Mouse (Mus musculus) hindbrain, embryonic 13.5 days (tissue): Measurements from ENCODE around the gene Anapc16. TPM values are rescaled to one million over a fixed set of nuclear protein-coding genes. Genes with fewer than 3 reads are reported as not detected.
"Not testable (repeated sequence)": the region's sequence is repeated elsewhere in the genome, so short reads cannot be mapped to it uniquely, and the experiment has no call there.

Experiments
- ATAC-seq: fragments of 200-750 bp; cut with Nextera tagmentation; 2 replicates; pipeline ENCODE4 v1.8.0; 2017; ENCODE audit warnings: moderate TSS enrichment; ENCODE audit not compliant: low FRiP score
- H3K27ac ChIP-seq: fragments of 300-500 bp; sonication (generic); 2 replicates; pipeline ENCODE4 v1.5.1; 2015; ENCODE audit warnings: inconsistent platforms, mild to moderate bottlenecking, moderate library complexity
- H3K27me3 ChIP-seq: fragments of 300-500 bp; sonication (generic); 2 replicates; pipeline ENCODE4 v1.6.1; 2015; ENCODE audit warnings: mild to moderate bottlenecking, inconsistent platforms
- H3K36me3 ChIP-seq: fragments of 300-500 bp; sonication (generic); 2 replicates; pipeline ENCODE4 v1.6.1; 2015; ENCODE audit warnings: mild to moderate bottlenecking, inconsistent platforms
- H3K4me1 ChIP-seq: fragments of 300-500 bp; sonication (generic); replicated peaks from 2 replicates; pipeline ENCODE4 v1.6.1; 2015; ENCODE audit warnings: inconsistent platforms
- H3K4me2 ChIP-seq: fragments of 300-500 bp; sonication (generic); 2 replicates; pipeline ENCODE4 v1.6.1; 2015; ENCODE audit warnings: inconsistent platforms, mild to moderate bottlenecking, moderate library complexity
- H3K4me3 ChIP-seq: fragments of 300-500 bp; sonication (generic); 2 replicates; pipeline ENCODE4 v1.5.1; 2015; ENCODE audit warnings: mild to moderate bottlenecking, inconsistent platforms
- H3K9ac ChIP-seq: fragments of 300-500 bp; sonication (generic); 2 replicates; pipeline ENCODE4 v1.6.1; 2015; ENCODE audit warnings: mild to moderate bottlenecking, inconsistent platforms
- H3K9me3 ChIP-seq: fragments of 300-500 bp; sonication (generic); 2 replicates; pipeline ENCODE4 v1.6.1; 2016; ENCODE audit warnings: inconsistent platforms
- WGBS: fragments of 180-500 bp; shearing (Covaris S2); methylation state at CpG from one replicate; pipeline ENCODE4 v1.1.7; 2015; 5-methylcytosine and 5-hydroxymethylcytosine counted together
- polyA plus RNA-seq: library from polyadenylated mRNA; unstranded; fragments of >200 nt; fragmentation: Nextera tagmentation; extraction: Ambion mirVana; gene quantifications from 2 replicates; pipeline ENCODE4 v1.2.1, GENCODE M21; 2015

Gene Anapc16
- polyA plus RNA-seq, 1 experiment from 2014 or later = 127 TPM

- Histone ChIP-seq H3K9ac (no peak overlapping the region), H3K4me1 (peaks cover 43% of the 10 kb centered on the region), H3K9me3 (no peaks in the 10 kb centered on the region), H3K27me3 (no peaks in the 10 kb centered on the region), H3K36me3 (0 out of 2 replicates have a peak, but pooled peaks cover 3% of the 10 kb centered on the region), H3K4me2 (no peak overlapping the region), H3K27ac (peak overlapping the region; percentile 58), H3K4me3 (no peak overlapping the region)
- ATAC-seq = no peak
- WGBS = 50% methylated on average over 2 of the region's 2 CpGs
Observed at GRCm38 (mm10) chr10:60027619-60028084, 24.7 kb upstream of the Anapc16 start.

DNA sequence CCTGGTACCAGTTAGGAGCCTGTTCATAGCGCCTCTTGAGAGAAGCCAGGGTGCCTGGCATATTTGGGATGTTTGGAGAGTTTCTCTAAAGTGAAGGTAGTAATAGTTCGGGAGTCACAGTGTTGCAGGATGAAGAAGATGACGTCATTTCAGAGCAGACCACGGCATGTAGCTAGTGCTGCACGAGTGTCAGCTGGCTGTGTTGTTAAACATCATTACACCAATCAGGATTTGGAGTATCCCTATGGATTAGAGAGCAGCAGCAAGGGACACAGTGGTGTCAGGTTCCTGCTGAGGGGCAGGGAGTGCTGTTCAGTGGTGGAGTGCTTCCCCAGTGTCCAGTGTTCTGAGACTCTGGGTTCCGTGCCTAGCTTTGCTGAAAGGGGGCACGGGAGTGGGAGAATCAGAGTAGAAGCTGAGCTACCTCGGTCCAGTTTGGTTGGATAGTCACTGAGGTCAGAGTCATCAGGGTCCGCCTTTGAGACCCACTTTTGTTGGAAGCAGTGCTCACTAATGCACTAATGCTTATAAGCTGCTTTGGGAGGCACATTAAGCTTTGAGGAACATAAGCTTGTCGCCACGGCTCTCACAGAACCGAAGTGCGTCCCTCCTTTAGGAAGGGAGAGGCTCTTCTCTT lies 23.9 kb upstream of the Anapc16 start:
- H3K9me3 ChIP-seq = no peaks in the 10 kb centered on the region
- H3K9ac ChIP-seq = no peak overlapping the region; the same call in 1 of the 2 replicates
- H3K4me1 ChIP-seq = peaks cover 36% of the 10 kb centered on the region
- 72% methylated on average over 13 of the region's 13 CpGs for WGBS
- H3K36me3 ChIP-seq = peaks cover 11% of the 10 kb centered on the region
- ATAC-seq = no peak
- no peaks in the 10 kb centered on the region for H3K27me3 ChIP-seq
- H3K4me3 ChIP-seq = no peak overlapping the region
- peak overlapping the region; percentile 58; the same call in 1 of the 2 replicates for H3K27ac ChIP-seq
- H3K4me2 ChIP-seq = no peak overlapping the region

DNA sequence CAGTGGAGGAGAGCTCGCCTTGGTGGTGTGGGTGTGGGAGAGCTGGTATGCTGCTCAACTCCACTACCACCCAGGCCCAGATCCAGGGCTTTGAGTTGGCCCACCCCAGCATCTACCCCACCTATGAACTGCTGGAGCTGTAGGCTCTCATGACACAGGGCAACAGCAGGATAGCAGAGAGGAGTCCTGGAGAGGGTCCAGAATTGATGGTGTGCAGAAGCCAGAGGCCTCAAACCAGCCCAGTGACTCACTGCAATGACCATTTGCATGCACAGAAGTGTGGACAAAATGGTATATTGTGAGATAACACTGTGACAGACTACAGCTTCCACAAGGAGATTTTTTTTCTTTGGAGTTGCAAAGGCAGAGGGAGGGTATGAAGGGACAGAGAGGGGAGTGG lies 20.8 kb upstream of the Anapc16 start:
- Histone ChIP-seq H3K9me3 (no peaks in the 10 kb centered on the region), H3K36me3 (peaks cover 26% of the 10 kb centered on the region), H3K4me3 (no peak overlapping the region), H3K9ac (no peak overlapping the region), H3K4me2 (no peak overlapping the region), H3K4me1 (peaks cover 27% of the 10 kb centered on the region), H3K27me3 (no peaks in the 10 kb centered on the region), H3K27ac (no peak overlapping the region)
- ATAC-seq = no peak
- 90% methylated on average over 1 of the region's 1 CpGs for WGBS

- ATAC-seq = no peak
- Histone ChIP-seq H3K9ac (no peak overlapping the region), H3K4me3 (no peak overlapping the region), H3K27me3 (no peaks in the 10 kb centered on the region), H3K4me1 (no peaks in the 10 kb centered on the region), H3K4me2 (no peak overlapping the region), H3K36me3 (peaks cover 62% of the 10 kb centered on the region), H3K27ac (no peak overlapping the region), H3K9me3 (no peaks in the 10 kb centered on the region)
- WGBS = 73% methylated on average over 2 of the region's 2 CpGs
Observed at GRCm38 (mm10) chr10:60019299-60019698, 16.4 kb upstream of the Anapc16 start.

GRCm38 (mm10) chr10:60016223-60016622 lies 13.3 kb upstream of the Anapc16 start:
- no peaks in the 10 kb centered on the region for H3K27me3 ChIP-seq
- no peaks in the 10 kb centered on the region for H3K4me1 ChIP-seq
- WGBS = 93% methylated on average over 6 of the region's 6 CpGs
- H3K9ac ChIP-seq = no peak overlapping the region
- no peak overlapping the region for H3K4me2 ChIP-seq
- peaks cover 62% of the 10 kb centered on the region for H3K36me3 ChIP-seq
- ATAC-seq = no peak
- H3K4me3 ChIP-seq = no peak overlapping the region
- no peaks in the 10 kb centered on the region for H3K9me3 ChIP-seq
- no peak overlapping the region for H3K27ac ChIP-seq

GRCm38 (mm10) chr10:60009115-60009514 lies 6.2 kb upstream of the Anapc16 start:
- no peaks in the 10 kb centered on the region for H3K9me3 ChIP-seq
- 60% methylated on average over 3 of the region's 3 CpGs for WGBS

DNA sequence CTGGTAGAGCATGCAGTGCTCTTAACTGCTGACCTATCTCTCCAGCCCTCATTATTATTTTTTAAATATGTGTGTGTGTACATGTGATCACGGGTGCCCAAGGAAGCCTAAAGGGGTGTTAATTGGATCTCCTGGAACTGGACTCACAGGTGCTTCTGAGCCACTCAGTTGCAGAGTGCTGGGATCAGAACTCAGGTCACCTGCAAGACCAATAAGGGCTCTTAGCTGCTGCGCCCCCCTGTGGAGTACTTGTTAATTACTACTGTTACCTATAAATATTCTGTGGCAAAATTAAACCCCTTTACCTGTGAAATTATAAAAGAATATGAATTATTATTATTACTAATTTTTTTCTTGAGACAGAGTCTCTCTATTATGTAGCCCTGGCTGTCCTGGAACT lies 2.3 kb upstream of the Anapc16 start:
- no peak overlapping the region for H3K4me3 ChIP-seq
- no peak for ATAC-seq
- no peak overlapping the region for H3K4me2 ChIP-seq
- H3K36me3 ChIP-seq = peaks cover 19% of the 10 kb centered on the region
- no peak overlapping the region for H3K27ac ChIP-seq
- no peaks in the 10 kb centered on the region for H3K27me3 ChIP-seq
- H3K9ac ChIP-seq = no peak overlapping the region
- no peaks in the 10 kb centered on the region for H3K9me3 ChIP-seq
- 64% methylated on average over 2 of the region's 2 CpGs for WGBS
- H3K4me1 ChIP-seq = peaks cover 20% of the 10 kb centered on the region

More at GRCm38 (mm10) chr10:60009115-60009514, 6.2 kb upstream of the Anapc16 start:
- no peak overlapping the region for H3K4me2 ChIP-seq
- no peaks in the 10 kb centered on the region for H3K27me3 ChIP-seq
- H3K9ac ChIP-seq = no peak overlapping the region
- H3K36me3 ChIP-seq = peaks cover 36% of the 10 kb centered on the region
- H3K4me1 ChIP-seq = no peaks in the 10 kb centered on the region
- no peak for ATAC-seq
- no peak overlapping the region for H3K27ac ChIP-seq
- H3K4me3 ChIP-seq = no peak overlapping the region

DNA sequence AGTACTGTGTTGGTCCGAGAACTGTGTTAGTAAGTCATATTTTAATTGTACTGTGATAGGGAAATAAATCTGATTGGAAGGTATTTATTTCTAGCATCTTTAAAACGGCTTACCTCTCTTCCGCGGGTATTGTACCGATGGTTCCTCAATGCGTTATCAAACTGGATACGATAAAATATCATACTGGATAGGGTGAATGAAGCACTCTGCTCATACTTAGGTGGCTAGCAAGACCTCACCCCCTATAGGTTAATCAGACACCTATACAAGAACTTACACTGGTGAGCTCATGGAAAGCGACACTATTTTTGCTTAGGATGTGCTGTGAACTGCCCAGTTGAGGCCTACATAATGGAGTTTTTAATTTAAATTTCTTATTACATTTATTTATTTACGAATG lies 912 bp upstream of the Anapc16 start:
- peaks cover 11% of the 10 kb centered on the region for H3K36me3 ChIP-seq
- H3K4me2 ChIP-seq = peak overlapping the region; percentile 76
- peaks cover 23% of the 10 kb centered on the region for H3K4me1 ChIP-seq
- WGBS = 79% methylated on average over 9 of the region's 9 CpGs
- H3K9ac ChIP-seq = peak overlapping the region; percentile 79
- H3K9me3 ChIP-seq = no peaks in the 10 kb centered on the region
- ATAC-seq = no peak
- no peaks in the 10 kb centered on the region for H3K27me3 ChIP-seq
- peak overlapping the region; percentile 96 for H3K27ac ChIP-seq
- H3K4me3 ChIP-seq = peak overlapping the region; percentile 61

DNA sequence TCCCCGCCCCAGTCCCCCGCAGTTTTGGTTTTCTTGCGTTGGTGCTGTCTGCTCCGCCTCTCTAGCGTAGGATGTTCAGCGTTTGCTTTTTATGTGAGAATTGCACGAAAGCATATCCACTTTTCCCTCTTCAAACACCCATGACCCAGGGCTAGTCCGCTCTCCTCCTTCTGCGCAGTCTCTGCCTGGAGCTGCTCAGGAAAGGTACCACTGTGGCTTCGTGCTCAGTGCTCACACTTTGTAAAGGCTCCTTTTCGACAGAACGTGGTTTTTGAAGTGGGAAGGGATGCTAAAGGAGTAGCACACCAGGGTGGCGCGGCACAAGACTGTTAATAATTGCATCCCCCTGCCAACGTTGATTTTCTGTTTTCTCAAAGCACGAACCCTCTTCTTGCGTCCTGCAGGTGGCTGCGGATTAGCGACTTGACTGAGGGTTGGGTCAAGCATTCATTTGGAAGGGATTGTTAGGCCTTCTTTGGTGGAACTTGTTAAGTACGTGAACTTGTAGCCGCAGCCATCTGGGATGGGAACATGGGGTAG lies 348 bp upstream of the Anapc16 start:
- peaks cover 23% of the 10 kb centered on the region for H3K4me1 ChIP-seq
- WGBS = under 1% methylated on average over 21 of the region's 21 CpGs
- H3K4me2 ChIP-seq = peak overlapping the region; percentile 76
- peak; percentile 83; the same call in 1 of the 2 replicates for ATAC-seq
- peak overlapping the region; percentile 61 for H3K4me3 ChIP-seq
- H3K36me3 ChIP-seq = peaks cover 6% of the 10 kb centered on the region
- H3K27ac ChIP-seq = peak overlapping the region; percentile 96
- H3K9me3 ChIP-seq = no peaks in the 10 kb centered on the region
- no peaks in the 10 kb centered on the region for H3K27me3 ChIP-seq
- H3K9ac ChIP-seq = peak overlapping the region; percentile 79

GRCm38 (mm10) chr10:60002203-60002602 lies 732 bp downstream of the Anapc16 start:
- Histone ChIP-seq H3K27me3 (no peaks in the 10 kb centered on the region), H3K9ac (peak overlapping the region; percentile 79), H3K9me3 (no peaks in the 10 kb centered on the region), H3K4me1 (peaks cover 23% of the 10 kb centered on the region), H3K4me2 (peak overlapping the region; percentile 85), H3K27ac (peak overlapping the region; percentile 96), H3K4me3 (peak overlapping the region; percentile 61), H3K36me3 (no peaks in the 10 kb centered on the region)
- no peak for ATAC-seq
- WGBS = 5% methylated on average over 12 of the region's 12 CpGs

GRCm38 (mm10) chr10:60001663-60002062 lies 1.3 kb downstream of the Anapc16 start:
- not testable (repeated sequence) for H3K36me3 ChIP-seq, H3K27me3 ChIP-seq, H3K9me3 ChIP-seq, ATAC-seq, H3K27ac ChIP-seq
- Histone ChIP-seq H3K4me3 (peak overlapping the region; percentile 61), H3K4me2 (peak overlapping the region; percentile 85), H3K4me1 (peaks cover 23% of the 10 kb centered on the region), H3K9ac (peak overlapping the region; percentile 79)
- WGBS = 83% methylated on average over 8 of the region's 8 CpGs

DNA sequence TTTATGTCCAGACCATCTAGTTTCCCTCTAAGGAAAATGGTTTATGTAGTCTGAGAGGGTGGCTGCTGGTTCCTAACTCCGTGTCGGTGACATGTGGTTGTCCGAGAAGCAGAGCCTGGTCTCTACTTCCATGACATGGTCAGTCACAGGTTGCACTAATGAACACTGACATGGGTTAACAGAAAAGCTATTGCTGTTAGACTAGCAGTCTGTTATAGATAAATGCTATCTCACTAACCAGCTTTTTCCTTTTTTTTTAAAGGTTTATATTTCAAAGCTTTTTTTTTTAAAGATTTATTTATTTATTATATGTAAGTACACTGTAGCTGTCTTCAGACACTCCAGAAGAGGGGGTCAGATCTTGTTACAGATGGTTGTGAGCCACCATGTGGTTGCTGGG lies 3.9 kb downstream of the Anapc16 start:
- H3K9ac ChIP-seq = no peak overlapping the region
- H3K27me3 ChIP-seq = no peaks in the 10 kb centered on the region
- peaks cover 23% of the 10 kb centered on the region for H3K4me1 ChIP-seq
- H3K4me2 ChIP-seq = no peak overlapping the region
- ATAC-seq = no peak
- no peak overlapping the region for H3K27ac ChIP-seq
- no peaks in the 10 kb centered on the region for H3K9me3 ChIP-seq
- WGBS = 97% methylated on average over 3 of the region's 3 CpGs
- H3K4me3 ChIP-seq = no peak overlapping the region
- peaks cover 21% of the 10 kb centered on the region for H3K36me3 ChIP-seq

DNA sequence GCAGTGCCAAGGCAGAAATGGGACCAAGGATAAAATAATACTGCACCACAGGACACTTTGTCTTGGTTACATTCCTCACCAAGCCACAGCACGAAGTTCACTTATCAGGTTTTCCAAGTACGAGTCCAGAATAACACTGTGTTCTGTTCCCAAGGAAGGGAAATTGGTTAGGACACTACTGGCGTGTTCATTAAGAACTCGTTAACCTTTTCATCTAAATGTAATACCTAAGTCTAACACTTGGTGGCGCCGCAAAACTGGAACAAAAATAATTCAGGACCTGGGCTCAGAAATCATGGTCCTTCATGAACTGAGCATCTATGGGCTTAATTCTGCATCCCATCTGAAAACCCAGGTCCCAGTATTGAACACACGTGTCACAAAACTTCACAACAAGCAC lies 5.3 kb downstream of the Anapc16 start:
- no peak for ATAC-seq
- Histone ChIP-seq H3K4me3 (no peak overlapping the region), H3K27ac (no peak overlapping the region), H3K9me3 (no peaks in the 10 kb centered on the region), H3K27me3 (no peaks in the 10 kb centered on the region), H3K4me1 (peaks cover 19% of the 10 kb centered on the region), H3K4me2 (no peak overlapping the region), H3K9ac (no peak overlapping the region), H3K36me3 (peaks cover 25% of the 10 kb centered on the region)
- 19% methylated on average over 7 of the region's 7 CpGs for WGBS
